Mouse (Mus musculus) limb, embryonic 12.5 days (tissue): ENCODE results near the gene Fam229b. TPM values are rescaled to one million over a fixed set of nuclear protein-coding genes. Genes with fewer than 3 reads are reported as not detected.
A peak's percentile ranks its signal among the peaks of the same experiment; 100 is the strongest.

ENCODE experiments used
- ATAC-seq: fragments of 200-750 bp; cut with Nextera tagmentation; 2 replicates; pipeline ENCODE4 v1.8.0; 2017; ENCODE audit warnings: low read depth, moderate TSS enrichment; ENCODE audit not compliant: insufficient number of reproducible peaks, insufficient read depth, low FRiP score, low TSS enrichment
- H3K27ac ChIP-seq: fragments of 300-500 bp; sonication (generic); 2 replicates; pipeline ENCODE4 v1.5.1; 2016; ENCODE audit warnings: mild to moderate bottlenecking, moderate library complexity
- H3K27me3 ChIP-seq: fragments of 300-500 bp; sonication (generic); 2 replicates; pipeline ENCODE4 v1.6.1; 2016; ENCODE audit warnings: mild to moderate bottlenecking, moderate library complexity
- H3K36me3 ChIP-seq: fragments of 300-500 bp; sonication (generic); 2 replicates; pipeline ENCODE4 v1.6.1; 2016; ENCODE audit warnings: mild to moderate bottlenecking, moderate library complexity
- H3K4me1 ChIP-seq: fragments of 300-500 bp; sonication (generic); replicated peaks from 2 replicates; pipeline ENCODE4 v1.6.1; 2016
- H3K4me2 ChIP-seq: fragments of 300-500 bp; sonication (generic); 2 replicates; pipeline ENCODE4 v1.6.1; 2016; ENCODE audit warnings: mild to moderate bottlenecking, moderate library complexity
- H3K4me3 ChIP-seq: fragments of 300-500 bp; sonication (generic); replicated peaks from 2 replicates; pipeline ENCODE4 v1.5.1; 2016; ENCODE audit warnings: mild to moderate bottlenecking
- H3K9ac ChIP-seq: fragments of 300-500 bp; sonication (generic); replicated peaks from 2 replicates; pipeline ENCODE4 v1.6.1; 2016; ENCODE audit warnings: mild to moderate bottlenecking, moderate library complexity
- H3K9me3 ChIP-seq: fragments of 300-500 bp; sonication (generic); 2 replicates; pipeline ENCODE4 v1.6.1; 2016; ENCODE audit warnings: mild to moderate bottlenecking, moderate library complexity
- WGBS: fragments of 180-500 bp; shearing (Covaris S2); methylation state at CpG from one replicate; pipeline ENCODE4 v1.1.7; 2016; 5-methylcytosine and 5-hydroxymethylcytosine counted together
- polyA plus RNA-seq: library from polyadenylated mRNA; unstranded; fragments of >200 nt; fragmentation: Nextera tagmentation; extraction: Ambion mirVana; gene quantifications from 2 replicates; pipeline ENCODE4 v1.2.1, GENCODE M21; 2016

Fam229b gene
- polyA plus RNA-seq, 1 experiment from 2014 or later, result 15.1 TPM

GRCm38 (mm10) chr10:39137766-39138165 is 4.1 kb upstream of the Fam229b start:
- Histone ChIP-seq H3K4me3 (no peak overlapping the region), H3K27ac (no peak overlapping the region), H3K4me1 (peaks cover 9% of the 10 kb centered on the region), H3K4me2 (no peak overlapping the region), H3K27me3 (no peaks in the 10 kb centered on the region), H3K9me3 (no peaks in the 10 kb centered on the region), H3K36me3 (peaks cover 50% of the 10 kb centered on the region), H3K9ac (no peak overlapping the region)
- ATAC-seq, result no peak
- WGBS, result 92% methylated on average over 3 of the region's 3 CpGs

- Histone ChIP-seq H3K27me3 (no peaks in the 10 kb centered on the region), H3K36me3 (no peaks in the 10 kb centered on the region), H3K4me1 (no peaks in the 10 kb centered on the region), H3K4me3 (no peak overlapping the region), H3K9me3 (no peaks in the 10 kb centered on the region), H3K4me2 (no peak overlapping the region), H3K9ac (no peak overlapping the region), H3K27ac (no peak overlapping the region)
- ATAC-seq, result no peak
- WGBS, result 40% methylated on average over 4 of the region's 4 CpGs
These were observed 12.3 kb downstream of the Fam229b start for GRCm38 (mm10) chr10:39121412-39121811.

- H3K9me3 ChIP-seq, result no peaks in the 10 kb centered on the region
- no peaks in the 10 kb centered on the region for H3K27me3 ChIP-seq
- H3K4me2 ChIP-seq, result no peak overlapping the region
- peaks cover 21% of the 10 kb centered on the region for H3K36me3 ChIP-seq
- H3K27ac ChIP-seq, result no peak overlapping the region
- H3K4me3 ChIP-seq, result no peak overlapping the region
- ATAC-seq, result no peak
- no peak overlapping the region for H3K9ac ChIP-seq
- 56% methylated on average over 4 of the region's 4 CpGs for WGBS
- no peaks in the 10 kb centered on the region for H3K4me1 ChIP-seq
These were observed 24.2 kb downstream of the Fam229b start for GRCm38 (mm10) chr10:39109489-39109874.

DNA sequence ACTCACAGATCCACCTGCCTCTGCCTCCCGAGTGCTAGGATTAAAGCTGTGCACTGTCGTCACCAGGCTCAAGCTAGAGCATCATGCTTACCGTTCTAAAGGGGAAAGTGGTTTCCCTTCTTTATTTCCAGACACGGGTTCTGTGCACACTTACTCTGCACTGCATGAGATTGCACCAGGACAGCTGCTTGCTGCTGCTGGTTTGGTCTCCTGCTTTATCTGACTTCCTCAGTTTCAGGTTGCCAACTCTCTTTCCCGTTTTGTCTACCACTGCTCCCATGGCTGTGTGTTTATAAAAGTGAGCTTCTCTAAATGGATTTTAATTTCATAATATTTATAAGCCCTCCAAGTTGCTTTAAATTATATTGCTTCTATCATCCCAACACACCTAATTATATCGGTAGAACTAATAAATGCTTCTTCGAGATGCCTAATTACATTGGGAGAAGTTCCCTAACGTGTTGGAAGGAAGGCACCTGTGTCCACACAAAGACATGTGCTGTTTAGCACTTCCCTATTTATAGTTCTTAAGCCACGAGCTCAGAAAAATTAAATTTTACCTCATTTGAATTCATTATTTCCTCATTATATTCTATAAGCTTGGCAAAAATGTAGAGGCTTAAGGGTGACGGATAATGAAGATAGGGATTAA is 24.8 kb downstream of the Fam229b start:
- H3K9me3 ChIP-seq, result no peaks in the 10 kb centered on the region
- no peak overlapping the region for H3K9ac ChIP-seq
- no peak for ATAC-seq
- H3K27ac ChIP-seq, result no peak overlapping the region
- no peaks in the 10 kb centered on the region for H3K27me3 ChIP-seq
- H3K4me3 ChIP-seq, result no peak overlapping the region
- H3K4me2 ChIP-seq, result no peak overlapping the region
- H3K36me3 ChIP-seq, result peaks cover 21% of the 10 kb centered on the region
- WGBS, result 73% methylated on average over 10 of the region's 10 CpGs
- no peaks in the 10 kb centered on the region for H3K4me1 ChIP-seq

DNA sequence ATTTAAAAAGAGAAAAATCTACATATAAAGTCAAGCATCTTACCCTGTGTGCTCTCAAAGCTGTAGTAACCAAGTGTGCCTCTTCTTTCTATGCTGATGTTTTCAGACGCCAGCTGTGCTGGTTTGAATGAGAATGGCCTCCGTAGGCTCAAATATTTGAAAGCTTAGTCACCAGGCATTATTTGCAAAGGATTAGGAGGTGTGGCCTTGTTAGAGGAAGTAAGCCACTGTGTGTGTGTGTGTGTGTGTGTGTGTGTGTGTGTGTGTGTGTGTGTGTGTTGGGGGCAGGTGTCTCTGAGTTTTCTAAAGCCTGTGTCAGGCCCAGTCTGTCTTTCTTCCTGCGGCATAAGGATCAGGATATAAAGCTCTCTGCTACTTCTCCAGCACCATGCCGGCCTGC is 26.8 kb downstream of the Fam229b start:
- H3K4me1 ChIP-seq, result no peaks in the 10 kb centered on the region
- 68% methylated on average over 4 of the region's 4 CpGs for WGBS
- peaks cover 2% of the 10 kb centered on the region; the same call in 1 of the 2 replicates for H3K9me3 ChIP-seq
- peaks cover 33% of the 10 kb centered on the region for H3K36me3 ChIP-seq
- H3K27ac ChIP-seq, result no peak overlapping the region
- H3K27me3 ChIP-seq, result no peaks in the 10 kb centered on the region
- no peak overlapping the region for H3K4me3 ChIP-seq
- no peak overlapping the region for H3K9ac ChIP-seq
- no peak for ATAC-seq
- H3K4me2 ChIP-seq, result no peak overlapping the region

DNA sequence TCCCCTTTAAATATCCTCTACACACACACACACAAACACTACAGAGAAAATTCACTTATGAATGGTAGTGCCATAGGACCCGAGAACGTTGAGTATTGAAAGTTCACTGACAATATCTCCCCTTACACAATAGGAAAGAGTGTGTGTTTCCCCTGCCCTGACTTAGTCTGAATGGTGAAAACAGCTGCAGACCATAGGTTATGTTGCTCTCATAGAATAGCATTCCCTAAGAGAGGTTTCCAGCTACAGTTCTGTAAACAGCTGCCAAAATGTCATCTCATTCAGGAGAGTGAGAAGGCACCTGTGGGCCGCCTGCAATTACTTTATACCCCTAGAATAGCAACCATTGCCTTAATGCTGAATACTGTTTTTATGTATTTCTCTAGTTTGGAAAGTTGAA is 27.3 kb downstream of the Fam229b start:
- Histone ChIP-seq H3K9me3 (peaks cover 2% of the 10 kb centered on the region; the same call in 1 of the 2 replicates), H3K36me3 (peaks cover 34% of the 10 kb centered on the region), H3K27me3 (no peaks in the 10 kb centered on the region), H3K4me1 (no peaks in the 10 kb centered on the region), H3K9ac (no peak overlapping the region), H3K27ac (no peak overlapping the region), H3K4me2 (no peak overlapping the region), H3K4me3 (no peak overlapping the region)
- ATAC-seq, result no peak
- WGBS, result 66% methylated on average over 3 of the region's 3 CpGs

- H3K9me3 ChIP-seq, result peaks cover 2% of the 10 kb centered on the region; the same call in 1 of the 2 replicates
- H3K27ac ChIP-seq, result no peak overlapping the region
- H3K4me1 ChIP-seq, result no peaks in the 10 kb centered on the region
- no peak for ATAC-seq
- no peak overlapping the region for H3K4me2 ChIP-seq
- 92% methylated on average over 8 of the region's 8 CpGs for WGBS
- H3K9ac ChIP-seq, result no peak overlapping the region
- H3K4me3 ChIP-seq, result no peak overlapping the region
- H3K27me3 ChIP-seq, result no peaks in the 10 kb centered on the region
- H3K36me3 ChIP-seq, result peaks cover 23% of the 10 kb centered on the region
These were observed 28.8 kb downstream of the Fam229b start for GRCm38 (mm10) chr10:39104803-39105449.

- H3K27me3 ChIP-seq, result no peaks in the 10 kb centered on the region
- H3K27ac ChIP-seq, result no peak overlapping the region
- peaks cover 48% of the 10 kb centered on the region for H3K36me3 ChIP-seq
- no peak overlapping the region for H3K4me2 ChIP-seq
- WGBS, result 94% methylated on average over 10 of the region's 10 CpGs
- H3K9me3 ChIP-seq, result peaks cover 5% of the 10 kb centered on the region; the same call in 1 of the 2 replicates
- H3K9ac ChIP-seq, result no peak overlapping the region
- no peak overlapping the region for H3K4me3 ChIP-seq
- H3K4me1 ChIP-seq, result no peaks in the 10 kb centered on the region
- ATAC-seq, result no peak
These were observed 35.0 kb downstream of the Fam229b start for GRCm38 (mm10) chr10:39098746-39099145.

DNA sequence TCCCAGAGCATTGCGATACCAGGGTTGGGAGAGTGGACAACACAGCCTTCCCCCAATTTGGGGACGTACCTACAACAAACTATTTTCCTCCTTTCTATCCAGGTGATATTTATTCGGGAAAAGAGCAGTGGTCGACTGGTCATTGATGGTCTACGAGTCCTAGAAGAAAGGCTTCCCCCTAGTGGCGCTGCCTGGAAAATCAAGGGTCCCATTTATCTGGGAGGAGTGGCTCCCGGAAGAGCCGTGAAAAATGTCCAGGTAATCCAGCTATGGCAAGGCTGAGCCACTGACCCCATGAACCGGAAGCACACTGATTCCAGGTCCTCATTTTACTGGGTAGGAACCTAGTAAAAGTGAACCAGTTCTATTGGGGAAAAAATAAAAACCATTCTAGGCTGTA is 36.7 kb downstream of the Fam229b start:
- H3K9me3 ChIP-seq, result peaks cover 3% of the 10 kb centered on the region; the same call in 1 of the 2 replicates
- no peak overlapping the region for H3K27ac ChIP-seq
- no peak overlapping the region for H3K4me2 ChIP-seq
- no peaks in the 10 kb centered on the region for H3K27me3 ChIP-seq
- peaks cover 37% of the 10 kb centered on the region for H3K36me3 ChIP-seq
- H3K4me3 ChIP-seq, result no peak overlapping the region
- H3K9ac ChIP-seq, result no peak overlapping the region
- WGBS, result 86% methylated on average over 9 of the region's 9 CpGs
- no peaks in the 10 kb centered on the region for H3K4me1 ChIP-seq
- no peak for ATAC-seq

GRCm38 (mm10) chr10:39072048-39072447 is 61.7 kb downstream of the Fam229b start:
- peak; percentile 66; the same call in 1 of the 2 replicates for ATAC-seq
- Histone ChIP-seq H3K27ac (no peak overlapping the region), H3K4me3 (no peak overlapping the region), H3K9me3 (no peaks in the 10 kb centered on the region), H3K27me3 (no peaks in the 10 kb centered on the region), H3K4me2 (no peak overlapping the region), H3K36me3 (peaks cover 36% of the 10 kb centered on the region; the same call in 1 of the 2 replicates), H3K4me1 (peaks cover 10% of the 10 kb centered on the region), H3K9ac (no peak overlapping the region)
- WGBS, result 42% methylated on average over 4 of the region's 4 CpGs
